Mouse (Mus musculus) E14TG2a.4 (cell line): ENCODE results near the gene Tcap.

Experiments
- CTCF ChIP-seq: conservative IDR thresholded peaks from 2 replicates; pipeline ENCODE4 v1.5.1; 2014; ENCODE audit warnings: low read length
- POU5F1 ChIP-seq: IDR thresholded peaks from 2 replicates; pipeline ENCODE4 v1.6.1; 2014; ENCODE audit warnings: low read length, borderline replicate concordance

- TF ChIP-seq CTCF: no peak
- TF ChIP-seq POU5F1: no peak
Observed at GRCm38 (mm10) chr11:98431743-98432502, 48.3 kb downstream of the Tcap start.
